Mouse (Mus musculus) embryonic facial prominence, embryonic 11.5 days (tissue): ENCODE measurements around the gene Hsf5. TPM values are rescaled to one million over a fixed set of nuclear protein-coding genes. Genes with fewer than 3 reads are reported as not detected.

ENCODE experiments used
- ATAC-seq: fragments of 200-750 bp; cut with Nextera tagmentation; replicated peaks from 2 replicates; pipeline ENCODE4 v1.8.0; 2017; ENCODE audit warnings: low read depth; ENCODE audit not compliant: insufficient number of reproducible peaks, low FRiP score, low TSS enrichment
- DNase-seq: peaks from one replicate; pipeline ENCODE4 v3.0.0-alpha.2; 2015; ENCODE audit warnings: low spot score
- H3K27ac ChIP-seq: fragments of 300-500 bp; sonication (generic); replicated peaks from 2 replicates; pipeline ENCODE4 v1.5.1; 2014; ENCODE audit warnings: mild to moderate bottlenecking, low read depth, low read length, control low read depth
- H3K27me3 ChIP-seq: fragments of 300-500 bp; sonication (generic); 2 replicates; pipeline ENCODE4 v1.6.1; 2014; ENCODE audit warnings: mild to moderate bottlenecking, low read length, moderate library complexity, mixed read lengths; ENCODE audit not compliant: control insufficient read depth, insufficient read depth
- H3K36me3 ChIP-seq: fragments of 300-500 bp; sonication (generic); replicated peaks from 2 replicates; pipeline ENCODE4 v1.6.1; 2014; ENCODE audit warnings: low read depth, mild to moderate bottlenecking, low read length, moderate library complexity, mixed read lengths; ENCODE audit not compliant: control insufficient read depth, insufficient read depth
- H3K4me1 ChIP-seq: fragments of 300-500 bp; sonication (generic); 2 replicates; pipeline ENCODE4 v1.6.1; 2014; ENCODE audit warnings: low read length, mixed read lengths; ENCODE audit not compliant: control insufficient read depth, insufficient read depth
- H3K4me2 ChIP-seq: fragments of 300-500 bp; sonication (generic); 2 replicates; pipeline ENCODE4 v1.6.1; 2014; ENCODE audit warnings: low read depth, mild to moderate bottlenecking, control low read depth, low read length, moderate library complexity
- H3K4me3 ChIP-seq: fragments of 300-500 bp; sonication (generic); 2 replicates; pipeline ENCODE4 v1.5.1; 2014; ENCODE audit warnings: low read depth, low read length, control low read depth
- H3K9ac ChIP-seq: fragments of 300-500 bp; sonication (generic); replicated peaks from 2 replicates; pipeline ENCODE4 v1.6.1; 2014; ENCODE audit warnings: mild to moderate bottlenecking, control low read depth, low read length
- H3K9me3 ChIP-seq: fragments of 300-500 bp; sonication (generic); replicated peaks from 2 replicates; pipeline ENCODE4 v1.6.1; 2016; ENCODE audit warnings: mild to moderate bottlenecking, low read length, inconsistent platforms, mixed read lengths; ENCODE audit not compliant: control insufficient read depth
- WGBS: fragments of 180-500 bp; shearing (Covaris S2); extraction: QIAGEN DNeasy Blood & Tissue Kit; methylation state at CpG from one replicate; pipeline ENCODE4 v1.1.7; 2014; 5-methylcytosine and 5-hydroxymethylcytosine counted together
- polyA plus RNA-seq: library from polyadenylated mRNA; unstranded; fragments of >200 nt; fragmentation: Nextera tagmentation; extraction: Ambion mirVana; gene quantifications from 2 replicates; pipeline ENCODE4 v1.2.1, GENCODE M21; 2014

The Hsf5 gene
- polyA plus RNA-seq, 1 experiment from 2014 or later, result 0.32 TPM

GRCm38 (mm10) chr11:87578249-87578962, 38.6 kb upstream of the Hsf5 start:
- WGBS, result under 1% methylated on average over 39 of the region's 40 CpGs
- DNase-seq, result peak; percentile 65
- Histone ChIP-seq H3K4me3 (peak overlapping the region; percentile 55), H3K27ac (no peak overlapping the region), H3K4me1 (no peaks in the 10 kb centered on the region), H3K9me3 (no peaks in the 10 kb centered on the region), H3K9ac (peak overlapping the region; percentile 61), H3K36me3 (no peaks in the 10 kb centered on the region), H3K27me3 (no peaks in the 10 kb centered on the region), H3K4me2 (peak overlapping the region; percentile 98)
- peak; percentile 53; the same call in 1 of the 2 replicates for ATAC-seq

GRCm38 (mm10) chr11:87578963-87579601, 37.9 kb upstream of the Hsf5 start:
- peak overlapping the region; percentile 98 for H3K4me2 ChIP-seq
- H3K9me3 ChIP-seq, result no peaks in the 10 kb centered on the region
- no peaks in the 10 kb centered on the region for H3K4me1 ChIP-seq
- no peak; the same call in 1 of the 2 replicates for ATAC-seq
- peak overlapping the region; percentile 55 for H3K4me3 ChIP-seq
- 12% methylated on average over 10 of the region's 10 CpGs for WGBS
- H3K36me3 ChIP-seq, result no peaks in the 10 kb centered on the region
- H3K27ac ChIP-seq, result no peak overlapping the region
- no peak for DNase-seq
- peak overlapping the region; percentile 61 for H3K9ac ChIP-seq
- no peaks in the 10 kb centered on the region for H3K27me3 ChIP-seq

GRCm38 (mm10) chr11:87579713-87580112, 37.3 kb upstream of the Hsf5 start:
- no peak for ATAC-seq
- H3K4me1 ChIP-seq, result no peaks in the 10 kb centered on the region
- H3K4me3 ChIP-seq, result no peak overlapping the region
- H3K9me3 ChIP-seq, result no peaks in the 10 kb centered on the region
- 49% methylated on average over 1 of the region's 1 CpGs for WGBS
- H3K4me2 ChIP-seq, result no peak overlapping the region
- DNase-seq, result no peak
- no peaks in the 10 kb centered on the region for H3K36me3 ChIP-seq
- no peaks in the 10 kb centered on the region for H3K27me3 ChIP-seq
- H3K27ac ChIP-seq, result no peak overlapping the region
- H3K9ac ChIP-seq, result no peak overlapping the region

- H3K9me3 ChIP-seq, result no peaks in the 10 kb centered on the region
- no peak overlapping the region for H3K4me3 ChIP-seq
- no peak overlapping the region; the same call in 1 of the 2 replicates for H3K4me2 ChIP-seq
- WGBS, result 46% methylated on average over 10 of the region's 10 CpGs
- no peaks in the 10 kb centered on the region for H3K27me3 ChIP-seq
- DNase-seq, result no peak
- H3K27ac ChIP-seq, result no peak overlapping the region
- no peak for ATAC-seq
- no peak overlapping the region for H3K9ac ChIP-seq
- H3K4me1 ChIP-seq, result no peaks in the 10 kb centered on the region
- no peaks in the 10 kb centered on the region for H3K36me3 ChIP-seq
These were observed 36.4 kb upstream of the Hsf5 start for GRCm38 (mm10) chr11:87580543-87581085.

GRCm38 (mm10) chr11:87581161-87581865, 35.7 kb upstream of the Hsf5 start:
- no peaks in the 10 kb centered on the region for H3K36me3 ChIP-seq
- H3K4me2 ChIP-seq, result no peak overlapping the region
- 87% methylated on average over 12 of the region's 12 CpGs for WGBS
- no peaks in the 10 kb centered on the region for H3K27me3 ChIP-seq
- H3K9me3 ChIP-seq, result no peaks in the 10 kb centered on the region
- no peaks in the 10 kb centered on the region for H3K4me1 ChIP-seq
- no peak overlapping the region for H3K27ac ChIP-seq
- no peak overlapping the region for H3K4me3 ChIP-seq
- ATAC-seq, result no peak
- no peak overlapping the region for H3K9ac ChIP-seq
- DNase-seq, result no peak

GRCm38 (mm10) chr11:87581933-87582710, 34.8 kb upstream of the Hsf5 start:
- Histone ChIP-seq H3K9ac (no peak overlapping the region), H3K4me2 (no peak overlapping the region), H3K4me1 (no peaks in the 10 kb centered on the region), H3K27me3 (no peaks in the 10 kb centered on the region), H3K36me3 (no peaks in the 10 kb centered on the region), H3K4me3 (no peak overlapping the region), H3K27ac (no peak overlapping the region), H3K9me3 (no peaks in the 10 kb centered on the region)
- 81% methylated on average over 8 of the region's 8 CpGs for WGBS
- DNase-seq, result no peak
- ATAC-seq, result no peak

GRCm38 (mm10) chr11:87583291-87584034, 33.5 kb upstream of the Hsf5 start:
- Histone ChIP-seq H3K4me1 (no peaks in the 10 kb centered on the region), H3K27ac (no peak overlapping the region), H3K9me3 (no peaks in the 10 kb centered on the region), H3K9ac (no peak overlapping the region), H3K4me2 (no peak overlapping the region), H3K36me3 (no peaks in the 10 kb centered on the region), H3K4me3 (no peak overlapping the region), H3K27me3 (no peaks in the 10 kb centered on the region)
- no peak for DNase-seq
- WGBS, result 83% methylated on average over 6 of the region's 6 CpGs
- ATAC-seq, result no peak
